Mouse (Mus musculus) leukemia stem cell, adult 10-12 weeks (primary cell): ENCODE results near the gene Nr0b1. TPM values are rescaled to one million over a fixed set of nuclear protein-coding genes. Genes with fewer than 3 reads are reported as not detected.

Experiments used
- polyA plus RNA-seq: library from polyadenylated mRNA; stranded (reverse); fragments of >175 nt; gene quantifications from 2 replicates; pipeline ENCODE4 v1.2.3, GENCODE M21; 2012; ENCODE audit warnings: low replicate concordance

The Nr0b1 gene
- polyA plus RNA-seq, result not detected in 2 replicates

DNA sequence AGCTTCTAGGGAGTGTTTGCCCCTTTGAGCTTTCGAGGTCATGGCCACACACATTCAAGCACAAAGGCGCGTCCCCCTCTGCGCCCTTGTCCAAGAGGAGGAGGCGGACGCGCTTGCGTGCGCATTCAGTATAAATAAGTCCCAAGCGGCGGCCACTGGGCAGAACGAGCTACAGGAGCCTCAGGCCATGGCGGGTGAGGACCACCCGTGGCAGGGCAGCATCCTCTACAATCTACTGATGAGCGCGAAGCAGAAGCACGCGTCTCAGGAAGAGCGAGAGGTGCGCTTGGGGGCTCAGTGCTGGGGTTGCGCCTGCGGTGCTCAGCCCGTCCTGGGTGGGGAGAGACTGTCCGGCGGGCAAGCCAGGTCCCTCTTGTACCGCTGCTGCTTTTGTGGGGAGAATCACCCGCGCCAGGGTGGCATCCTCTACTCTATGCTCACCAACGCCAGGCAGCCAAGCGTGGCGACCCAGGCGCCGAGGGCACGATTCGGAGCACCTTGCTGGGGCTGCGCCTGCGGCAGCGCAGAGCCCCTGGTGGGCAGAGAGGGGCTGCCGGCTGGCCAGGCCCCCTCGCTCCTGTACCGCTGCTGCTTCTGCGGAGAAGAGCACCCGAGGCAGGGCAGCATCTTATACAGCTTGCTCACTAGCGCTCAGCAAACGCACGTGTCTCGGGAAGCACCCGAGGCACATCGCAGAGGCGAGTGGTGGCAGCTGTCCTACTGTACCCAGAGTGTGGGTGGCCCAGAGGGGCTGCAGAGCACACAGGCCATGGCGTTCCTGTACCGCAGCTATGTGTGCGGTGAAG is at the start of gene Nr0b1:
Gene Nr0b1 (plus strand): TSS at position 151 of the 806 bp plus-strand sequence.

Other genes with a start within 250 kb of the Nr0b1 start
- not detected in 2 replicates for gene Samt3, start 147.6 kb upstream of the Nr0b1 start, polyA plus RNA-seq
- gene Mageb4, start 113.3 kb downstream of the Nr0b1 start, polyA plus RNA-seq, result not detected in 2 replicates